Mouse (Mus musculus) testis, adult 2 months (tissue): Measurements from ENCODE around the gene Pmpcb. TPM values are rescaled to one million over a fixed set of nuclear protein-coding genes. Genes with fewer than 3 reads are reported as not detected.

Experiments
- H3K27ac ChIP-seq: fragments of 200-500 bp; 2 replicates; pipeline ENCODE4 v1.5.1; 2012; ENCODE audit warnings: low read depth, low read length; ENCODE audit not compliant: control insufficient read depth, insufficient read depth
- H3K27me3 ChIP-seq: fragments of 200-500 bp; 2 replicates; pipeline ENCODE4 v1.6.1; 2012; ENCODE audit warnings: mild to moderate bottlenecking, low read length, moderate library complexity; ENCODE audit not compliant: control insufficient read depth, insufficient read depth
- H3K36me3 ChIP-seq: fragments of 200-500 bp; 2 replicates; pipeline ENCODE4 v1.6.1; 2012; ENCODE audit warnings: mild to moderate bottlenecking, low read length; ENCODE audit not compliant: control insufficient read depth, insufficient read depth
- H3K4me1 ChIP-seq: fragments of 200-500 bp; 2 replicates; pipeline ENCODE4 v1.6.1; 2012; ENCODE audit warnings: low read length; ENCODE audit not compliant: control insufficient read depth, insufficient read depth
- H3K4me3 ChIP-seq: fragments of 200-500 bp; 2 replicates; pipeline ENCODE4 v1.5.1; 2012; ENCODE audit warnings: low read depth, mild to moderate bottlenecking, low read length, moderate library complexity, mixed read lengths; ENCODE audit not compliant: control insufficient read depth
- CTCF ChIP-seq: fragments of 200-500 bp; IDR thresholded peaks from 2 replicates; pipeline ENCODE4 v1.5.1; 2012; ENCODE audit warnings: low read depth, mild to moderate bottlenecking, inconsistent platforms, low read length, moderate library complexity; ENCODE audit not compliant: control insufficient read depth, insufficient read depth, insufficient replicate concordance
- POLR2A ChIP-seq: fragments of 200-500 bp; IDR thresholded peaks from 2 replicates; pipeline ENCODE4 v1.6.1; 2012; ENCODE audit warnings: low read depth, mild to moderate bottlenecking, inconsistent platforms, low read length, moderate library complexity; ENCODE audit not compliant: control insufficient read depth
- polyA plus RNA-seq: library from polyadenylated mRNA; depleted of rRNA; stranded (reverse); fragments of >200 nt; gene quantifications from 2 replicates; pipeline ENCODE4 v1.2.3, GENCODE M21; 2012

The Pmpcb gene
- polyA plus RNA-seq, 1 experiment = 86.0 TPM

- H3K4me3 ChIP-seq = no peak overlapping the region
- H3K27me3 ChIP-seq = no peaks in the 10 kb centered on the region
- peak overlapping the region; percentile 52; the same call in 1 of the 2 replicates for H3K27ac ChIP-seq
- TF ChIP-seq POLR2A (no peak), CTCF (peak; percentile 52; the same call in 1 of the 2 replicates)
- no peaks in the 10 kb centered on the region for H3K36me3 ChIP-seq
- peaks cover 13% of the 10 kb centered on the region for H3K4me1 ChIP-seq
Measured at GRCm38 (mm10) chr5:21732930-21733329, 4.0 kb upstream of the Pmpcb start.

DNA sequence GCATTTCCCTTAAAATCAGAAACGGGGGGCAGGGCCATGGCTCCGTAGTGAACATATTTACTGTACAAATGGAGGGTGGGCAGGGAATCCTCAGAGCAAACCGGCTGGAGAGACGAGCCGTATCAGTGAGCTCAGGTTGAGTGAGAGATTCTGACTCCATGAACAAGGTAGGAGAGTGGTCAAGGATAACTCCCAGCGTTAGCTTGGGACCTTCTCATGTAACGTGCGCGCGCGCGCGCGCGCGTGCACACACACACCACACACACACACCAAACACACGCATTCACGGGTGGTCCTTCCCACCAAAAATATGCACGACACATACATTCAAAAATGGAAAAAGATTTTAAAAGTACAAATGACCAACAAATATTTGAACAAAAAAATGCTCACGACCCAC is 1.8 kb upstream of the Pmpcb start:
- TF ChIP-seq CTCF = no peak
- TF ChIP-seq POLR2A = no peak
- Histone ChIP-seq H3K4me1 (peaks cover 14% of the 10 kb centered on the region), H3K36me3 (peaks cover 3% of the 10 kb centered on the region), H3K27ac (peak overlapping the region; percentile 41), H3K4me3 (peak overlapping the region; percentile 84), H3K27me3 (no peaks in the 10 kb centered on the region)

- Histone ChIP-seq H3K4me1 (peaks cover 14% of the 10 kb centered on the region), H3K4me3 (peak overlapping the region; percentile 84), H3K27me3 (no peaks in the 10 kb centered on the region), H3K27ac (peak overlapping the region; percentile 41; the same call in 1 of the 2 replicates), H3K36me3 (peaks cover 6% of the 10 kb centered on the region)
- TF ChIP-seq POLR2A (no peak), CTCF (peak; percentile 72; the same call in 1 of the 2 replicates)
Measured at GRCm38 (mm10) chr5:21735584-21735983, 1.4 kb upstream of the Pmpcb start.

DNA sequence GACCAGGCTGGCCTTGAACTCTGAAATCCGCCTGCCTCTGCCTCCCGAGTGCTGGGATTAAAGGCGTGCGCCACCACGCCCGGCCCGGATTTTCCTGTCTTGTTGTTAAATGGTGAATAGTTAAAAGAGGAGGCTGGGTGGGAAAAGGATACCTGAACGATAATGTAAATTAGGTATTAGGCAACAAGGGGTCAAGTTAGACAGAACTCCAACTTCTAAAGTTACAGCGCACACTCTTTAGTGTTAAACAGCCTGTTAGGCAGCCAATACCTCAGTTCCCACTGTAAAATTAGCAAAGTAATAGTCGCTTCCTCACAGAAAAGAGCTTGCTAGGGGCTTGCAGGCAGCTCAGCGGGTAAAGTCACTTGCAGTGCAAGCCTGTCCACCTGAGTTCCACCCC is 895 bp upstream of the Pmpcb start:
- H3K4me3 ChIP-seq = no peak overlapping the region
- no peak overlapping the region for H3K27ac ChIP-seq
- no peaks in the 10 kb centered on the region for H3K27me3 ChIP-seq
- peaks cover 14% of the 10 kb centered on the region for H3K4me1 ChIP-seq
- H3K36me3 ChIP-seq = peaks cover 6% of the 10 kb centered on the region
- no peak for TF ChIP-seq CTCF
- TF ChIP-seq POLR2A = no peak

DNA sequence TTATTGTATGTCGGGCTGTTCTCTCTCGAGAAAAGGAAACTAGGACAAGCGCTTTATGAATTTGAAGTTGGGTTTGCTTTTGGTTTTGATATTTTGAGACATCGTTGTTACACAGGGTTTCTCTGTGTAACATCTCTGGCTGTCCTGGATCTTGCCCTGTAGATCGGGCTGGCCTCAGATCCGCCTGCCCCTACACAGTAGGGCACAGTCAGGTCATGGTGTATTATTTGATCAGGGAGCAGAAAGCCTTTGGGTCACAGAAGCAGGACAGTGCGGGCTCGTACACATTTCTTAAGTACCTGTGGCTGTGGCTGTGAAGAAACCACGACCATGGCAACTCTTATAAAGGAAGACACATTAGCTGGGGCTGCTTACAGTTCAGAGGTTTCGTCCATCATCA is 679 bp downstream of the Pmpcb start:
- H3K4me3 ChIP-seq = peak overlapping the region; percentile 80
- no peak for TF ChIP-seq CTCF
- TF ChIP-seq POLR2A = no peak
- no peak overlapping the region for H3K27ac ChIP-seq
- H3K4me1 ChIP-seq = peaks cover 14% of the 10 kb centered on the region
- H3K27me3 ChIP-seq = no peaks in the 10 kb centered on the region
- peaks cover 6% of the 10 kb centered on the region for H3K36me3 ChIP-seq

GRCm38 (mm10) chr5:21739120-21739519 is 2.2 kb downstream of the Pmpcb start:
- H3K36me3 ChIP-seq = peaks cover 6% of the 10 kb centered on the region
- TF ChIP-seq POLR2A (no peak), CTCF (no peak)

DNA sequence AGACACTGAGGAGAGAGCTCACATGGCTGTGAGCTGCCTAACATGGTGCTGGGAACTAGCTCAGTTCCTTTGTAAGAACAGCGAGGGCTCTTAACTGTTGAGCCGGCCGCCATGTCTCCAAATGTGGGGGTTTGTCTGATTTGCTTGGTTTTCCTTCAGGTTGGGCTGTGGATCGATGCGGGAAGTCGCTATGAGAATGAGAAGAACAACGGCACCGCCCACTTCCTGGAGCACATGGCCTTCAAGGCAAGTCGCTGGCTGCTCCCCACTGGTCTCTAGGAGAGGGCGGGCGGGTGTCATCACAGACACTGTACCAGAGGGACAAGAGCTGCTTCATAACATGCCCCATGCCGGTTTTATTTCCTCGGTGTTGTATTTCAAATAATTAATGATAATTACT is 2.9 kb downstream of the Pmpcb start:
- no peak overlapping the region for H3K27ac ChIP-seq
- H3K36me3 ChIP-seq = peaks cover 7% of the 10 kb centered on the region
- H3K4me3 ChIP-seq = no peak overlapping the region
- H3K4me1 ChIP-seq = peaks cover 14% of the 10 kb centered on the region
- no peaks in the 10 kb centered on the region for H3K27me3 ChIP-seq
- TF ChIP-seq CTCF (no peak), POLR2A (no peak)

More at GRCm38 (mm10) chr5:21739120-21739519, 2.2 kb downstream of the Pmpcb start:
- Histone ChIP-seq H3K4me1 (peaks cover 14% of the 10 kb centered on the region), H3K27ac (no peak overlapping the region), H3K4me3 (no peak overlapping the region), H3K27me3 (no peaks in the 10 kb centered on the region)

GRCm38 (mm10) chr5:21743606-21744005 is 6.7 kb downstream of the Pmpcb start:
- H3K36me3 ChIP-seq = peaks cover 9% of the 10 kb centered on the region
- H3K27ac ChIP-seq = no peak overlapping the region
- no peaks in the 10 kb centered on the region for H3K4me1 ChIP-seq
- TF ChIP-seq CTCF = no peak
- TF ChIP-seq POLR2A = no peak
- no peak overlapping the region for H3K4me3 ChIP-seq
- no peaks in the 10 kb centered on the region for H3K27me3 ChIP-seq
